Mouse (Mus musculus): ENCODE results near the gene Gm20388. TPM values are rescaled to one million over a fixed set of nuclear protein-coding genes. Genes with fewer than 3 reads are reported as not detected.

The Gm20388 gene
- polyA plus RNA-seq, 1 experiment = 0.36 TPM

GRCm38 (mm10) chr8:122949701-122950100 lies 3039.1 kb downstream of the Gm20388 start:
- TF ChIP-seq TAL1 (IDR thresholded peaks at IDR 0.05; ENCODE audit: low read length) (no peak), GATA1 (IDR thresholded peaks at IDR 0.05; ENCODE audit: low read length) (no peak)
- Histone ChIP-seq H3K9me3 (ENCODE audit: control insufficient read depth, low read length) (no peaks in the 10 kb centered on the region), H3K36me3 (ENCODE audit: control insufficient read depth) (peaks cover 11% of the 10 kb centered on the region), H3K27me3 (ENCODE audit: control insufficient read depth) (no peaks in the 10 kb centered on the region), H3K4me3 (replicated peaks) (no peak overlapping the region), H3K4me1 (ENCODE audit: control insufficient read depth) (peaks cover 30% of the 10 kb centered on the region)

GRCm38 (mm10) chr8:122951456-122951855 lies 3040.8 kb downstream of the Gm20388 start:
- H3K27me3 ChIP-seq (ENCODE audit: control insufficient read depth) = no peaks in the 10 kb centered on the region
- H3K4me1 ChIP-seq (ENCODE audit: control insufficient read depth) = peaks cover 44% of the 10 kb centered on the region
- H3K9me3 ChIP-seq (ENCODE audit: control insufficient read depth, low read length) = no peaks in the 10 kb centered on the region
- peaks cover 10% of the 10 kb centered on the region for H3K36me3 ChIP-seq (ENCODE audit: control insufficient read depth)
- TF ChIP-seq GATA1 (IDR thresholded peaks at IDR 0.05; ENCODE audit: low read length) (no peak), TAL1 (IDR thresholded peaks at IDR 0.05; ENCODE audit: low read length) (no peak)
- H3K4me3 ChIP-seq (replicated peaks) = no peak overlapping the region

- Histone ChIP-seq H3K9me3 (ENCODE audit: control insufficient read depth, low read length) (no peaks in the 10 kb centered on the region), H3K36me3 (ENCODE audit: control insufficient read depth) (peaks cover 11% of the 10 kb centered on the region), H3K4me3 (replicated peaks) (no peak overlapping the region), H3K27me3 (ENCODE audit: control insufficient read depth) (no peaks in the 10 kb centered on the region), H3K4me1 (ENCODE audit: control insufficient read depth) (peaks cover 58% of the 10 kb centered on the region)
- TF ChIP-seq GATA1 (IDR thresholded peaks at IDR 0.05; ENCODE audit: low read length) (no peak), TAL1 (IDR thresholded peaks at IDR 0.05; ENCODE audit: low read length) (no peak)
These were observed 3042.4 kb downstream of the Gm20388 start for GRCm38 (mm10) chr8:122953028-122953427.

GRCm38 (mm10) chr8:122954090-122954799 lies 3043.6 kb downstream of the Gm20388 start:
- no peaks in the 10 kb centered on the region for H3K9me3 ChIP-seq (ENCODE audit: control insufficient read depth, low read length)
- H3K4me3 ChIP-seq (replicated peaks) = no peak overlapping the region
- peaks cover 59% of the 10 kb centered on the region for H3K4me1 ChIP-seq (ENCODE audit: control insufficient read depth)
- peaks cover 13% of the 10 kb centered on the region for H3K36me3 ChIP-seq (ENCODE audit: control insufficient read depth)
- TF ChIP-seq TAL1 (IDR thresholded peaks at IDR 0.05; ENCODE audit: low read length) (no peak), GATA1 (IDR thresholded peaks at IDR 0.05; ENCODE audit: low read length) (no peak)
- H3K27me3 ChIP-seq (ENCODE audit: control insufficient read depth) = no peaks in the 10 kb centered on the region

GRCm38 (mm10) chr8:122955195-122955594 lies 3044.6 kb downstream of the Gm20388 start:
- Histone ChIP-seq H3K27me3 (ENCODE audit: control insufficient read depth) (no peaks in the 10 kb centered on the region), H3K36me3 (ENCODE audit: control insufficient read depth) (peaks cover 13% of the 10 kb centered on the region), H3K4me3 (replicated peaks) (no peak overlapping the region), H3K9me3 (ENCODE audit: control insufficient read depth, low read length) (no peaks in the 10 kb centered on the region), H3K4me1 (ENCODE audit: control insufficient read depth) (peaks cover 59% of the 10 kb centered on the region)
- TF ChIP-seq TAL1 (IDR thresholded peaks at IDR 0.05; ENCODE audit: low read length) = no peak
- no peak for TF ChIP-seq GATA1 (IDR thresholded peaks at IDR 0.05; ENCODE audit: low read length)

- peaks cover 12% of the 10 kb centered on the region for H3K36me3 ChIP-seq (ENCODE audit: control insufficient read depth)
- no peak overlapping the region for H3K4me3 ChIP-seq (replicated peaks)
- no peaks in the 10 kb centered on the region for H3K27me3 ChIP-seq (ENCODE audit: control insufficient read depth)
- H3K9me3 ChIP-seq (ENCODE audit: control insufficient read depth, low read length) = no peaks in the 10 kb centered on the region
- TF ChIP-seq TAL1 (IDR thresholded peaks at IDR 0.05; ENCODE audit: low read length) (no peak), GATA1 (IDR thresholded peaks at IDR 0.05; ENCODE audit: low read length) (no peak)
- H3K4me1 ChIP-seq (ENCODE audit: control insufficient read depth) = peaks cover 67% of the 10 kb centered on the region
These were observed 3045.4 kb downstream of the Gm20388 start for GRCm38 (mm10) chr8:122955997-122956396.

- no peak for TF ChIP-seq GATA1 (IDR thresholded peaks at IDR 0.05; ENCODE audit: low read length)
- no peak for TF ChIP-seq TAL1 (IDR thresholded peaks at IDR 0.05; ENCODE audit: low read length)
- H3K27me3 ChIP-seq (ENCODE audit: control insufficient read depth) = no peaks in the 10 kb centered on the region
- H3K4me3 ChIP-seq (replicated peaks) = no peak overlapping the region
- peaks cover 18% of the 10 kb centered on the region for H3K36me3 ChIP-seq (ENCODE audit: control insufficient read depth)
- H3K4me1 ChIP-seq (ENCODE audit: control insufficient read depth) = peaks cover 71% of the 10 kb centered on the region
- no peaks in the 10 kb centered on the region for H3K9me3 ChIP-seq (ENCODE audit: control insufficient read depth, low read length)
These were observed 3049.7 kb downstream of the Gm20388 start for GRCm38 (mm10) chr8:122960323-122960722.

- H3K27me3 ChIP-seq (ENCODE audit: control insufficient read depth) = no peaks in the 10 kb centered on the region
- peaks cover 68% of the 10 kb centered on the region for H3K4me1 ChIP-seq (ENCODE audit: control insufficient read depth)
- TF ChIP-seq GATA1 (IDR thresholded peaks at IDR 0.05; ENCODE audit: low read length) (no peak), TAL1 (IDR thresholded peaks at IDR 0.05; ENCODE audit: low read length) (no peak)
- peaks cover 24% of the 10 kb centered on the region for H3K36me3 ChIP-seq (ENCODE audit: control insufficient read depth)
- H3K9me3 ChIP-seq (ENCODE audit: control insufficient read depth, low read length) = no peaks in the 10 kb centered on the region
- no peak overlapping the region for H3K4me3 ChIP-seq (replicated peaks)
These were observed 3050.3 kb downstream of the Gm20388 start for GRCm38 (mm10) chr8:122960932-122961331.

- Histone ChIP-seq H3K9me3 (ENCODE audit: control insufficient read depth, low read length) (no peaks in the 10 kb centered on the region), H3K4me1 (ENCODE audit: control insufficient read depth) (peaks cover 63% of the 10 kb centered on the region), H3K4me3 (replicated peaks) (no peak overlapping the region), H3K36me3 (ENCODE audit: control insufficient read depth) (peaks cover 25% of the 10 kb centered on the region), H3K27me3 (ENCODE audit: control insufficient read depth) (no peaks in the 10 kb centered on the region)
- TF ChIP-seq TAL1 (IDR thresholded peaks at IDR 0.05; ENCODE audit: low read length) (no peak), GATA1 (IDR thresholded peaks at IDR 0.05; ENCODE audit: low read length) (no peak)
These were observed 3050.8 kb downstream of the Gm20388 start for GRCm38 (mm10) chr8:122961458-122961857.

Measured in erythroblast, embryonic 14.5 days (primary cell).